Mouse (Mus musculus): ENCODE measurements at regions not wholly inside any gene's neighbourhood (a gene's known extent, or its start where the extent isn't known, plus 50 kb on each side); places are given as distances from the start of the nearest gene placed in this dataset.

DNA sequence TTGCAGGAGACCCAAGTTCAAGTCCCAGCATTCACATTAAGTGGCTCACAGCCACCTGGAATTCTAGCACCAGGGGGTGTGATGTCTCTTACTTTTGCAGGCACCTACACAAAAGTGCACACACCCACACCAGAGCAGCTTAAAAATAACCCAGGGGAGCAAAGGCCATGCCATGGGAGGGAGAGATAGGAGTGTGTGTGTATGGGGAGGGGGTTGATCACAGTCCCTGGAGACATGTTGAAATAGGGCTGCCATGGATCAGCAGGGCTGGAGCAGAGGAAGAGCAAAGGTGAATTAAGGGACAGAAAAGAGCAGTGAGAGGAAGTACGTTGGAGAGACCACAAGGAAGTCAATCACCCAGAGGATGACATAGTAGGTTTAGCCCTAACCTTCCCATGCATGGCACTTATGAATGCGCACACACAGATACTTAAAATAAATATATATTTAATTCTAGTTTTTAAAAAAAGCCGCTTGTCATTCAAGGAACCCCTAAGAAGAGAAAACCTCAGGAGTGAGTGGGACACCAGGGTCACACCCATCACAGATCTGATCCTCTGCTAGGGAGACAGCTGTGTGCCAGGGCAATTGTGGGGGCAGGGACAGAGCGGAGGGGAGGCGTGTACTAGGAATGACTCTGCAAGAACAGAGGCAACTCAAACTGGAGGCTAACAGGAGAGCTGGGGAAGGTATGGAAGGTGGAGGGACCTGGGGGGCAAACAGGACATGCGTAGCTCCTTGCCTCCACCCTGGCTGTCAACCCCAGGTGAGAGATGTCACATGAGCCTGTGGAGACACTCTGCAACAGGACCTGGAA, 189.5 kb upstream of the Rybp start:
- no peak for DNase-seq (ENCODE audit: low spot score)

DNA sequence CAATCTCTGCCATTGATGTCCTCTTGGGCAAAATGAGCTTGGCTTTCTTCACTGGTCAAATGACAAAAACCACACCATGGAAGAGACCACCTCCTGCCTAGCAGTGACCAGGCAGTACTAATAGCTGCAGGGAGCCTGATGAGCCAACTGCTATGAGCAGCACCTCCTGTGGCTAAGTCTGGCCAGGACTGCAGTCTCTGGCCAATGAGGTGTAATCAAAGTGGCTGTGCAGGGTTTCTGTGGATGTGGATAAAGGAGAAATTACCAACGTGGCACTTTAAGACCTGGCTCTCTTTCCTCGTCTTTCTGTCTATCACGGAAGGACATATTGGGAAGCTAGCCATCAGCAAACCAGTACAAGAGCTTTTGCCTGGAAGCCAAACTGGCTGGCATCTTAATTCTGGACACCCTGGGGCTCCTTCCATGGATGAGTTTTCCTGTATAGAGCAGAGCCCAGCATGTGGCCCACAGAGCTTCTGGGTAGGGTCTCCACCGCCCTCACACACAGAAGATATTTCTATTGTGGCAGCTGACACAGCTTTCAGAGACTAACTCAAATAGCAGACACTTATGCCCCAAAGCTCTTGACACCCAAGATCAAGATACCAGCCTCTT, 188.2 kb upstream of the Rybp start:
- DNase-seq (ENCODE audit: low spot score) = no peak

DNA sequence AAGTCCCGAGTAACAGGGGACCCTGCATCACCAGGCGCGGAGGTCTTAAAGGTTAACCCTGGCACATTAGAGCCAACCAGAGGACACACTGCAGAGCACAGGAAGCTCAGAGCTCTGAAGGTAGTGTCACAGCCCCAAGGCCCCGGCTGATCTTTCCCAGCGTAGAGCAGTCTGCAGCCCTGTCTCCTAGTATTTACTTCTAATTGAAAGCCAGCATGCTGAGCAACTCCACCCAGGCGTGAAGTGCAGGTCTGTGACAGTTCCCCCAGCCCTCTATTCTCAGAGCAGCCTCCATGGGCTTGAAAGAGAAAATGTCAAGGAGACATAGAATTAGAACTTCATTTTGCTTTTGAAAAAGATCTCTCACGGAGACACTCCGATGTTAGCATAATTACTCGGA, 187.0 kb upstream of the Rybp start:
- no peak for DNase-seq (ENCODE audit: low spot score)

DNA sequence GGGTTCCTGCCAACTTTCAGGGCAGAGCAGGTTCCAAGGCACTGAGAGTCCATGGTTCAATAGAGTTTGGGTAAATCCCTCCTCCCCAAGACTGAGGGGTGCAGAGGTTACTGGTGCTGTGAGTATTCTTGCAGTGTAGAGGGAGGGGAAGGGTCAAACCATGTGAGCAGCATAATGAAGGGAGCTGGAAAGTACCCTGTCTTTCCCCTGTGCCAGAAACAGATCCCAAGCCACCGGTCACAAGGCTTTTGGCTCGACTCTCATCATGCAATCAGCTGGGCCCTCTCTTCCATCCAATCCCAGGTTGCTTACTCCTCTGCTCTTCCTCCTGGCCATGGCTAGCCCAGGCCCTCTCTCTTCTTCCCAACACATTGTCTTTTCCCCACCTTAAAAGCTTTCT, 182.8 kb upstream of the Rybp start:
- no peak for DNase-seq (ENCODE audit: low spot score)

DNA sequence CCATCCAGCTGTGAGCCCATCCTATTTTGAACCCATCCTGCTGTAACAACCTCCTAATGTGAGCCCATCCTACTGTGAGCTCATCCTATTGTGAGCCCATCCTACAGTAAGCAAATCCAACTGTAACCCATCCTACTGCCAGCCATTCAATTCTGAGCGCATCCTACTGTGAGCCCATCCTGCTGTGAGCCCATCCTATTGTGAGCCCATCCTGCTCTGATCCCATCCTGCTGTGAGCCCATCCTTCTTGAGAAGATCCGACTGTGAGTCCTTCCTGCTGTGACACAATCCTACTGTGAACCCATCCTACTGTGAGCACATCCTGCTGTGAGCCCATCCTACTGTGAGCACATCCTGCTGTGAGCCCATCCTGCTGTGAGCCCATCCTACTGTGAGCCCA, 175.5 kb upstream of the Rybp start:
- no peak for DNase-seq (ENCODE audit: low spot score)

DNA sequence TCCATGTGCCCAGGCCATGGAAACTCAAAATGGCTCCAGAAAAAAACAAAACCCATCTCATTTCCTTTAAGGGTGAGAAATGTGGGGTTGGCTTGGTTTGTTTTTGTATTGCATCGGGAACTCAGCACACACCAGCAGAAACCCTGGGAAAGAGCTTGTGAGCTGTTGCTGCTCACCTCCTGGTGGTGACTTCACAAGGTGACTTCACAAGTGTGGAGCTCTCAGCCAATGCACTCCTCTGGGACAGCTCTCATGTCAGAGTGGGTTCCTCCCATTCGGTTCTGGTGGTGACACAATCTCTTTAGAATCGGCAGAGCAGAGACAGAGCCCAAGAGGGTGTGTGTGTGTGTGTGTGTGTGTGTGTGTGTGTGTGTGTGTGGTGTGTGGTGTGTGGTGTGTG, 166.1 kb upstream of the Rybp start:
- no peak for DNase-seq (ENCODE audit: low spot score)

DNA sequence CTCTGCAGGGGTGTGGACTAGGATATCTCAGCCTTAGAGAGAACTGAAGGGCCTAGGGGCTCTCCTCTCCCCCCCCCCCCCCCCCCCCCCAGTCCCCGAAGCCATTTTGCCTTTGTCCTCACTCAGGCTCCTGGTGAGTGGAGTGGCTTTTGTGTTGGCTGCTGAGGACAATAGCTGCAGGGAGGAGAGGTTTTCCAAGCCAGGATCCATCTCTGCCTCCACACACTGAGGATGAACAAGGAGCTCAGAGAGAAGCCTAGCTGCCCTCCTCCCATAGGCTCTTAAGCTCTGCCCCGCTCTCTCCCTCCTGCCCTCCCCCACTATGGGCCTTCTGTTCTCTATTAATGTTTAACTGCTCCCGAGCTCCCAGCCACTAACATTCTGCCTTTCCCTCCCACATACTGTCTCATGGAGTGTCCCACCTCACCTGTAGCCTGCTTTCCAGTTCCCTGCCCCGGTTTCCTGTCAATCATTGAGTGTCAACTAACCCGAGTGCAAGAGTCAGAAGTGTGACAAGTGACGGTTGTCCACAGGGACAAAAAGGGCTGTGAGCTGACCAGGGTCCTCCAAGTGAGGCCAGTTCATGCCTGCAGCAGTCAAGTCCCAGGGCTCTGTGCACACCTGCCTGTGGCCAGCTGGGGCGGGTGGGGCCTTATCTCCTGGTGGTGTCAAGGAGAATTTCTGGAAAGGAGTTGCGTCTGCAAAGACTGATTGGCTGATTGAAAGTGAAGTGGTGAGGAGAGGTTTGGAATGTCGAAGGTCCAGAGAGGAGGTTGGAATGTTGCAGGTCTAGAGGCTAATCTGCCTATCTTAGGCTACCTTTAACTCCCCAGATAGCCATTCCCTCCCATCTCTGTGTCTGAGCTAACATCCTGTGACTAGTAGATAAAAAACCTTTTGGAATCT, 165.1 kb upstream of the Rybp start:
- DNase-seq (ENCODE audit: low spot score) = no peak

DNA sequence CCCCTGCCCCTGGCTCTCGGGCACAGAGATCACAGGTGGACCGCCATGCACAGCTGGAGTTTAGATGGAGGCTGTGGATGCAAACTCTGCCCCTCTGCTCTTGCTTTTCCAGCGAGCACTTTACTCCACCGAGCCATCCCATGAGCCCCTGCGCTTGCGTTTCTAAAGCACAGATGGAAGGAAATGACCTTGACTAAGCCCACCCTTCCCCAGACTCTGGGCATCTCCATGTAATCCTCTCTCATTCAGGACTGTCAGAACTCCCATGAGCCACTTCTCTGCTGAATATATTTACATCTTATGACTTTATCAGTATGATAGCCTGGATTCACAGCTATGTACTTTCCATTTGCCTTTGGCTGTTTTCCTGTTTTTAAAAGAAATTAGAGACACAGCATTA, 162.8 kb upstream of the Rybp start:
- DNase-seq (ENCODE audit: low spot score) = no peak

DNA sequence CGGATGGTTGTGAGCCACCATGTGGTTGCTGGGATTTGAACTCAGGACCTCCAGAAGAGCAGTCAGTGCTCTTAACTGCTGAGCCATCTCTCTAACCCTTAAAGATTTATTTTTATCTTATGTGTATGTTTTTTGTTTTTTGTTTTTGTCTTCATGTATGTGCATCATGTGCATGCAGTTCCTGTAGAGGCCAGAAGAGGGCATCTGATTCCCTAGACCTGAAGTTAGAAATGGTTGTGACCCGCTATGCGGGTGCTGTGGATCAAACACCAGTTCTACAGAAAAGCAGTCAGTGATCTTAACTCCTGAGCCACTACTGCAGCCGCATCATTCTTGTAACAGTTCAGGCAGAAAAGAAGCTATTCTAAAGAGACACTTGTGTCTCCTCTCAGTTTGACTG, 161.8 kb upstream of the Rybp start:
- no peak for DNase-seq (ENCODE audit: low spot score)

DNA sequence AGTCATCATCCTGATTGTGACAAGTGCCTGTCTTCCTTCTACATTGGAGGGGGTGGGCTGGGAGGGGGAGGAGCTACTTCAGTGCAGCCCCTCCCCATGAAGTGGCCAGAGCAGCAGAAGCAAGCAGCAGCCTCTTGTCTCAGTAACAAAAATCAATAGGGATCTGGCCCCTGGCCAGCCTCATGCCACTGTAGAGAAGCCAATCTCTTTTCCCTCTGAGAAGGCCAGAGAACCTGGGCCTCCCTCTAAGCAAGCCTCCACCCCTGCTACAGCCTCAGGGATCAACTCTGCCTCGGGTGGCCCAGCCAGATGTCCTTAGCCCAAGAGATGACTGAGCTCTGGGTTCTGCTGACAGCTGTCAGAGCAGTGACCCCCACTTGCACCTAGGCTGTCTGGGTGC, 159.9 kb upstream of the Rybp start:
- DNase-seq (ENCODE audit: low spot score) = no peak

DNA sequence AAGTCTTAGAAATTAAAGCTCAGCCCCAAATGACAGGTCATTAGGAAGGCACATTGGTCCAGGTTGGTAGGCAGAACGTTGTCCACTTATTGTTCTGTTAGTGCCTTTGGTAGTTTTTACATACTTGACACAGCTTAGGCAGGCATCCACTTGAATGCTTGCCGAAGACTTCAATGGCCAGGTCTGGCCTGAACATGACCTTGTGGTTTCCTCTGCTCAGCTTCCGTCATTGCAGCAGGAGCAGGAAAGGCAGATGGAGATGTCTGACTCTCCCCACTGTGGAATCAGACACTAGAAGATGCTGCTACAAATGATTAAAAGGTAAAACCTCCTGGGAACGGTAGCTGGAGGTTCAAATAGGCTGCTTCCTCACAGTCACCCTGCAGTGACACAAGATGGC, 159.5 kb upstream of the Rybp start:
- no peak for DNase-seq (ENCODE audit: low spot score)

DNA sequence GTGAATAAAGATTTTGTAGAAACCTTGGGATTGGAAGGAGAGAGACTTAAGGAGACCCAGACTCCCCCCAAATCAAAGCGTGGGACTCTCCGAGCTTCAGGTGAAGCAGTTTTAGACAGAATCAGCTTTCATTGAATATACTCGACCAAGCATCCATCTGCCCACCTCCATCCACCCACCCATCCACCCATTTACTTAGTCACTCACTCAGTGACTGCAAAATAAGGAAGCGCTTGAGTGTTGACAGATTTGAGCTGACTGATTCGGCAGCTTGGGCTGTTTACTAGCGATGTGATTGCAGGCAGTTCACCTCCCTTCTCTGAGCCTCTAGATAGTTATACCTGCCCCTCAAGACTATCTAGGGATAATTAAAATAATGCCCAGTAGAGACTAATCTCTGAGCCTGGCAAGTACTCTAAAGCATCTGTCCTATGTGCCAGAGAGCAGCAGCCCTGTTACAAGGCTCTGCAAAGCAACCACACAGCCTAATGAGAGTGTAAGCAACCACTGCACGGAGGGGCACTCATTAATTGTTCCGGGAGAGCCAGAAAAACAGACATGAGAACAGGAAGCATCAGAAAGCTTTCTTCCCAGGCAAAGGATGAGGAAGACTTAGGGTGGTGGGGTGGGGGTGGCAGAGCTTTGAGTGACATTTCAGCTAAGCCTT, 151.9 kb upstream of the Rybp start:
- no peak for DNase-seq (ENCODE audit: low spot score)

DNA sequence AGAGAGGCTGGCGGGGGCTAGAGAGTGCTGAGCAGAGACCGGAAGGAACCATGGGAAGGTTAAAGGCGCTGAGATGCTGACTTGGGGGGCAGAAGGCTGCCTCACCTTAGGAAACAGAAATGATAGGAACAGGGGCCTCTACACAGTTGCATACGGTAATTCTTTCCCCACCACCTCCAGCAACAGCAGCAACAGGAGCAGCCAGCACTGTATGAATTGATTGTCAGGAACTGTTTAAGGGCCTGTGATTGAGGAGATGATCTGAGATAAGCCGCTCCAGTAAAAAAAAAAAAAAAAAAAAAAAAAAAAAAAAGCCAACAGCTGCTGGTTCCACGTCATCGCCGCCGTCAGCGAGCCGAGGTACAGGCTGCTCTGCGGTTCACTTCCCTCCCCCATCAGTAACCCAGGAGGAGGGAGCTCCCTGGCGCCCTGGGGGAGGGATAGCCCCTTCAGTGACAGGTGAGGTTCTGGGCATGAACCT, 151.3 kb upstream of the Rybp start:
- DNase-seq (ENCODE audit: low spot score) = peak; percentile 87

DNA sequence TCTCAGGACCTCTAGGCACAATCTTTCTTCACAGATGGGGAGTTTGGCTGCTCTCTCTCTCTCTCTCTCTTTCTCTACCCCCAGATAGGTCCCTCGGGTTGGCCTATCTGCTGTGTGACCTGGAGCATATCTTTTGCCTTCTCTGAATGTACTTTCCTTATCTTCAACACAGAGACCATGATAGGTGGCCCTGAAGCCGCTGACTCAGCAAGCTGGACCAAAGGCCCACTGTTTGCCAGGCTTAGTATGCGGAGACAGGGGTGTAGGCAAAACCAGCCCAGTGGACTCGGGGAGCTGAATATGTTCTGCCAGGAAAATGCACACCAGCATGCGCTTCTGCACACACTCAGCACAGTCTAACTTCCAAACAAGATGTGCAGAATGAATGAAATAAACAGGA, 150.7 kb upstream of the Rybp start:
- DNase-seq (ENCODE audit: low spot score) = no peak

DNA sequence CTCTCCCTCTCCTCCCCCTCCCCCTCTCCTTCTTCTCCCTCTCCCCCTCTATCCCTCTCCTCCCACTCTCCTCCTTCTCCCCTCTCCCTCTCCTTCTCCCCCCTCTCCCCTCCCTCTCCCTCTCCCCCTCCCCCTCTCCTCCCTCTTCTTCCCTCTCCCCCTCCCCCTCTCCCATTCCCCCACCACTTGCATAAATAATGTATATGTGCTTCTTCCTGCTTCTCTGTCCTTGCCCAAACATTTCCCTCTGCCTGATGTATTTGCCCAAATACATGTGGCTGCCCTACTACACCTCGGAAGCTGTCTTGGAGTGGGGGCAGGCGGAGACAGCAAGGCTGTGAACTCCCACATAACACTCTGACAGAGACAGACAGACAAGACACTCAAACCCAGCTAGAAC, 149.2 kb upstream of the Rybp start:
- no peak for DNase-seq (ENCODE audit: low spot score)

DNA sequence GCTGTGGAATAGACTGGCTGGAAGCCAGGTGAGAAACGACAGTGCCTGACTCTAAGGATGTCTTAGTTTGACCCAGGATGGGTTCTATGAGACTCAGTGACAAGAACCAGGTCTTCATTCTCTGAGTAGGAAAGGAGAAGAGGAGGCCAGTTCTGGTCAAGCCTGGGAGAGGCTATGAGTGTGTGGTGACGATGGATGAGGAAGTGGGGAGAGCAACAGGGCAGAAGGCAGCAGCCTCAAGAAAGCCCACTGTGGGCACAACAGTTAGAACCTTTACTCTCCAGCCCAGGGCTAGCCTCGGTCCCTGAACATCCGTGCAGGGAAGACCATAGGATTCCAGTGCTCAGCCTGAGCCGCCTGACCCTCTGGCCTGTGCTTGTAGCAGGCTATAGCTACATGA, 147.9 kb upstream of the Rybp start:
- no peak for DNase-seq (ENCODE audit: low spot score)

DNA sequence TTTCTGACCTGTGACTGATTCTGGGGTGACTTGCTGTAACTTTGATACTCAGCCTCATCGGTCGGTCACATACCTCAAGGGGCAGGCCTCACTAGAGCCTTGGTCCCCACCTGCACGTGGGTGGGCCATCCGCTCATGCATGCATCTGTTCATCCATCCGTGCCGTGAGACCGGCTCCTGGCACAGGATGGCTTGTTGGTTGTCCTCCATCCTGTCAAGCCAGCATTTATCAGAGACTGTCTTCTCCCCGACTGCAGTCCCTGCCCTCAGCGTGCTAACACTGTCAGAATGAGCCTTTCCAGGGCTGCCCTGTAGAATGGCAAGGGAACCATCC, 146.2 kb upstream of the Rybp start:
- DNase-seq (ENCODE audit: low spot score) = no peak

DNA sequence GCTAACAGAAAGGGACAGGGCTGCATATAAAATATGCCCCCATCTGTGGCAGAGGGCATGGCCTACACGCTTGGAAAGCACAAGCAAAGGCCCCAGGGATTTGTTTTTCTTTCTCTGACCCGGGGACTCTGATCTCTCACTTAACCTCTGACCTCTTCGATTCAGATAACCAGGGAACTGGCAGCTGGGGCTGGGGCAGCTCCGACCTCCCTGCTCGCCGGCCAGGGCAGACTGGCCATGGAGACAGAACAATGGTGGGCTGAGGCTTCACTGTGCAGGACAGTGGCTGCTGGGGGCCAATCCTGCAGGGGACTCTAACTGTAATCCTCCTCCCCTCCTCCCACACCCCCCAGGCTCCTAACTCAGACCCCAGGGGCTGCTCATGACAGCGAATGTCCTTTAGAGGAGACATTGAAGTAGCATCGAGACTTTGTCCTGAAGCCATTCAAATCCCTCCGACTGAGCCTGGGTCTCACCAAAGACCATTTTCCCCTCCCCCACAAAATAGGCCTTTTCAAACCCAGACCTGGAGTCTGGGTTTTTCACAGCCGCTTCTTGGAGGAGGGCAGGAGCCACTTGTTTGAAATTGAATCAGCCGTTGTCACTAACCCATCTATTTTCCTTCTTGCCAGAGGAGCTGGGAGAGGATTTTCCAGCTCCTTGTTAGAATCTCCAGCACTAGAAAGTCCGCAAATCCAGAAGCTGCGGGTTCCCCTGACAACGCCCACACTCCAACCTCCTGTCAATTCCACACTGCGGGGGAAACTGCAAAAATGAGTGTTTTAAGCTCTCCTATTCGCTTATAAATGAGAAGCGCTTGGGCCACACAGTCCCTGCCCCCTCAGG, 145.6 kb upstream of the Rybp start:
- no peak for DNase-seq (ENCODE audit: low spot score)

DNA sequence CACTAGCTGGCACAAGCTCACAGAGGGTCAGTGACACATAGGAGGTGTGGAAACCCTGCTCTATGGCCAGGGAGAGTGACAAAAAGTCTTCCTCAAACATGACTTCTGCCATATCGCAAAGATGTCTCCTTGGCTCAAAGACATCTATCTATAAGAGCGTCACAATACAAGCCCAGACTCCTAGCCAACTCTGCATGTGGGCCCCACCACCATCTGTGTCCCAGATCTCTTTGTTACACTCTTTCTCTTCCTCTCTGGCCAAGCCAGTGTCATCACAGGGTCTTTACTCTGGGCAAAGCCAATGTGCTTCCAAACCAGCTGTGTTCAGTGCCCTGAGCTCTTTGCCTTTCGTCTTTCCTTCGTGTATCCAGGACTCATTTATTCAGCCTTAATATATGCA, 143.0 kb upstream of the Rybp start:
- no peak for DNase-seq (ENCODE audit: low spot score)

DNA sequence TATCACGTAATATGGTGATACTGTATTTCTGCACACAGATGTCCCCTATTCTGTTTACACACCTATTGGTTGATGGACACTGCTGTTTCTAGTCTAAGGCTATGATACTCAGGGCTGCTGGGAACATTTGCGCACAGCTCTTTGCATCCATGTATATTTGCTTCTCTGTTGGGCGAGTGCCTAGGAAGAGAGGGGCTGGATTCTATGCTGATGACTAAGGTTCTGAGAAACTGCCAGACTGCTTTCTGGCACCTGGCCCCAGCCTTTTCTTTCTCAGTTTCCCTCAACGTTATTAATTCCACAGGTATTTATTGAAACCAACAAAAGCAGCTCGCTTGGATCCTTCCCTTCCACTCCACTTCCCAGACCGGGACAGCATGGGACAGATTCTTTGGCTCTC, 142.2 kb upstream of the Rybp start:
- DNase-seq (ENCODE audit: low spot score) = no peak

DNA sequence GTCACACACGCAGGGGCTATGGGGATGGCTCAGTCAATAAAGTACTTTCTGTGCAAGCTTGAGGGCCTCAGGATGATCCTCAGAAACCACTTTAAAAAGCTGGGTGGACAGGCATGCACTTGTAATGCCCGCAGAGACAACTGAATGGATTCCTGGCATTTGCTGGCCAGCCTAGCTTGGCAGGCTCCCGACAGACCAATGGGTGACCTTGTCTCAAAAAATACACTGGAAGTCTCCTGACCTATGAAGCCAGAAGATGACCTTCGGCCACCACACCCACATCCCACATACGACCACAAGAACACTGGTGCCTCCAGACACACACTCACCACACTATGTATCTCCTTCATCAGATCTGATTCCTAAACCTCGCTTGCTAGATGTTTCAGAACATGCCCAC, 141.5 kb upstream of the Rybp start:
- DNase-seq (ENCODE audit: low spot score) = no peak
